In the genomic region with DNA sequence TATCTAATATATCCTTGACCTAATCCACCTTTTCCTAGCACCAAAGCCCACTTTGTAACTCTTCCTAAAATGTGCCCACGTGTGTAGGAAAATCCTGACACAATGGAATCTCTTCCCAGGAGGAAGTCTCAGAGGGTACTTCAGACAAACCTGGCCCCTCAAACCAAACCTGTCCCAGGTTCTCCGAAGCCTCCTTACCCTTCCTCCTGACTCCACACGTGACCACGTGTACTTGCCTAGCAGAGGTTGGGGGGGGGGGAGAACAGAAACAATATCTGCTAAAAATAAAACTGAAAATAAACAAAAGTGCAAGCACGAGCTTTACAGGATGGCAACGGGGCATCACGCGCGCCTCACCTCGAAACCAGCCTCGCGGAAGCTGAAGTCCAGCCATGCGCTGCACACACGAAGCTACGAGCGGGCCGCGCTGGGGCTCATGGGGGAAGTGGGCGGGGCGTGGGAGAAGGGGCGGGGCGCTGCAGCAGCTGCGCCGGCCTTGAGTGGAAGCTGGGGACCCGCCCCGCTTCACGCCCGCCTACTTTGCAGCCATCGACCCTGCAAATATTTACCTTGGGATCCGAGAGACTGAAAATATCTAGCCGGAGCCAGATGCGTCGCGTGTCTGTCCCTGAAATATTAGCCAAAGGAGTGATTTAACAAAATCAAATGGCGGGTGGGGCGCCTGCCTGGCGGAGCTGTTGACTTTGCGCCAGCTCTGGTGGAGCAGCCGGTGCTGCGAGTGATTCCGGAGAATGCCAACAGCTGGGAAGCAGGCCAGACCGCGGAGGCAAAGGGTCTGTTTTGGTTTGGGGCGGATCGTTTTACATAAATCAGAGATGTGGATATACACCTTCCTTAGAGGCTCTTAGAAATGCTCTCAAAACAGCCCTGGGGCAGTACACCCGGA, we compare ENCODE assay signal across 8 mouse cellular contexts. TPM values are rescaled to one million over a fixed set of nuclear protein-coding genes. Genes with fewer than 3 reads are reported as not detected.
DNase-seq lines count a peak whose midpoint lies in the region; ATAC-seq lines count a peak whose summit lies in the region.

No protein-coding gene starts in this region.

- peak overlapping the region; percentile 54 for H3K9ac ChIP-seq in hindbrain, embryonic 12.5 days

- 14% methylated on average over 46 of the region's 46 CpGs for WGBS in hindbrain, embryonic 12.5 days

- ATAC-seq in hindbrain, embryonic 12.5 days (ENCODE audit: low FRiP score) = peak; percentile 96

- peaks cover 20% of the 10 kb centered on the region for H3K27me3 ChIP-seq in hindbrain, embryonic 12.5 days

- H3K9me3 ChIP-seq in hindbrain, embryonic 12.5 days (replicated peaks) = no peaks in the 10 kb centered on the region

- peak; percentile 80 for DNase-seq in T-cell, adult 2 months (ENCODE audit: low spot score)
- peak; percentile 80 to 88 for DNase-seq in cerebellum, postnatal 14 days
- peak; percentile 33 to 48 for DNase-seq in frontal cortex, postnatal 14 days (ENCODE audit: low spot score in 2 of 2)
- DNase-seq in layer of hippocampus, postnatal 36 days = peak; percentile 54 to 61
- DNase-seq in lung, postnatal 25 days (ENCODE audit: low spot score) = peak; percentile 59
- DNase-seq in retina, embryonic 14.5 days (ENCODE audit: low spot score) = peak; percentile 86
- DNase-seq in thymus, postnatal 36 days = peak; percentile 87 to 90

- H3K36me3 ChIP-seq in hindbrain, embryonic 12.5 days = no peaks in the 10 kb centered on the region

- H3K4me2 ChIP-seq in hindbrain, embryonic 12.5 days (replicated peaks) = peak overlapping the region; percentile 69

- H3K4me3 ChIP-seq in hindbrain, embryonic 12.5 days = peak overlapping the region; percentile 45

- peaks cover 7% of the 10 kb centered on the region; the same call in 1 of the 2 replicates for H3K4me1 ChIP-seq in hindbrain, embryonic 12.5 days

- H3K27ac ChIP-seq in hindbrain, embryonic 12.5 days = no peak overlapping the region

RNA-seq across cellular contexts. Expression of gene Gfi1, which starts 38.0 kb away (rescaled TPM):
- 0.23 TPM in 1 of 2 replicates, not detected in the other for polyA plus RNA-seq in hindbrain, embryonic 12.5 days (2016; fragmentation: Nextera tagmentation; extraction: Ambion mirVana)
- total RNA-seq in layer of hippocampus, postnatal 36 days (2021) = not detected
